ENCODE assay signal across 28 mouse cellular contexts in genomic region chr11:117363918-117364317, GRCm38 (mm10).
DNase-seq lines count a peak whose midpoint lies in the region; ATAC-seq and TF ChIP-seq lines count a peak whose summit lies in the region.
"Had no signal": no experiment of that assay in that cellular context is flagged by ENCODE, and none has a peak within 500 bp of the region (broad histone marks: within the 10 kb centered on the region; RNA-seq: fewer than 3 reads in every experiment).

No protein-coding gene starts in this region.

- TF ChIP-seq CTCF in intestine, postnatal 0 days (IDR thresholded peaks at IDR 0.05; ENCODE audit: low read depth) = no peak

- no peak overlapping the region for H3K4me3 ChIP-seq in intestine, embryonic 15.5 days (replicated peaks)
- no peak overlapping the region for H3K4me3 ChIP-seq in intestine, postnatal 0 days (ENCODE audit: low read depth, low read length)
- H3K4me3 ChIP-seq in intestine, embryonic 16.5 days (ENCODE audit: low read length) = no peak overlapping the region
- no peak overlapping the region for H3K4me3 ChIP-seq in limb, embryonic 12.5 days (replicated peaks)
- no peak overlapping the region for H3K4me3 ChIP-seq in liver, embryonic 15.5 days (replicated peaks)
- H3K4me3 ChIP-seq: erythroblast, embryonic 14.5 days; forebrain, embryonic 12.5 days; limb, embryonic 15.5 days; neural tube, embryonic 13.5 days had no signal

- no peaks in the 10 kb centered on the region for H3K9me3 ChIP-seq in intestine, embryonic 15.5 days
- no peaks in the 10 kb centered on the region for H3K9me3 ChIP-seq in intestine, postnatal 0 days (ENCODE audit: control insufficient read depth)
- no peaks in the 10 kb centered on the region for H3K9me3 ChIP-seq in intestine, embryonic 16.5 days (ENCODE audit: control insufficient read depth, low read length)
- no peaks in the 10 kb centered on the region; the same call in 1 of the 2 replicates for H3K9me3 ChIP-seq in limb, embryonic 12.5 days
- no peaks in the 10 kb centered on the region for H3K9me3 ChIP-seq in liver, embryonic 15.5 days (replicated peaks)
- H3K9me3 ChIP-seq: forebrain, embryonic 12.5 days; limb, embryonic 15.5 days; neural tube, embryonic 13.5 days had no signal

- no peaks in the 10 kb centered on the region for H3K4me1 ChIP-seq in intestine, embryonic 15.5 days (replicated peaks)
- H3K4me1 ChIP-seq in intestine, postnatal 0 days (replicated peaks; ENCODE audit: control insufficient read depth, insufficient read depth, low read length) = no peaks in the 10 kb centered on the region
- peaks cover 9% of the 10 kb centered on the region for H3K4me1 ChIP-seq in intestine, embryonic 16.5 days (ENCODE audit: control insufficient read depth, insufficient read depth, low read length)
- peaks cover 37% of the 10 kb centered on the region for H3K4me1 ChIP-seq in limb, embryonic 12.5 days (replicated peaks)
- 0 out of 2 replicates have a peak, but pooled peaks cover 7% of the 10 kb centered on the region for H3K4me1 ChIP-seq in liver, embryonic 15.5 days (replicated peaks)
- H3K4me1 ChIP-seq: forebrain, embryonic 12.5 days; neural tube, embryonic 13.5 days had no signal

- no peaks in the 10 kb centered on the region for H3K27me3 ChIP-seq in intestine, embryonic 15.5 days (replicated peaks)
- H3K27me3 ChIP-seq in intestine, postnatal 0 days (replicated peaks; ENCODE audit: control insufficient read depth, insufficient read depth, low read length) = no peaks in the 10 kb centered on the region
- no peaks in the 10 kb centered on the region for H3K27me3 ChIP-seq in intestine, embryonic 16.5 days (replicated peaks; ENCODE audit: control insufficient read depth, insufficient read depth, low read length)
- H3K27me3 ChIP-seq in limb, embryonic 12.5 days = no peaks in the 10 kb centered on the region
- H3K27me3 ChIP-seq in liver, embryonic 15.5 days = no peaks in the 10 kb centered on the region
- H3K27me3 ChIP-seq: forebrain, embryonic 12.5 days; limb, embryonic 15.5 days; neural tube, embryonic 13.5 days had no signal

- H3K36me3 ChIP-seq in intestine, embryonic 15.5 days = peaks cover 29% of the 10 kb centered on the region
- peaks cover 43% of the 10 kb centered on the region for H3K36me3 ChIP-seq in intestine, postnatal 0 days (ENCODE audit: control insufficient read depth, insufficient read depth)
- H3K36me3 ChIP-seq in intestine, embryonic 16.5 days (ENCODE audit: control insufficient read depth, insufficient read depth, low read length) = peaks cover 26% of the 10 kb centered on the region
- peaks cover 45% of the 10 kb centered on the region for H3K36me3 ChIP-seq in limb, embryonic 12.5 days
- peaks cover 38% of the 10 kb centered on the region for H3K36me3 ChIP-seq in liver, embryonic 15.5 days (replicated peaks)

- WGBS in intestine, embryonic 15.5 days = 60% methylated on average over 3 of the region's 3 CpGs
- WGBS in intestine, postnatal 0 days = 52% methylated on average over 3 of the region's 3 CpGs
- WGBS in intestine, embryonic 16.5 days = 55% methylated on average over 3 of the region's 3 CpGs
- 39% methylated on average over 3 of the region's 3 CpGs for WGBS in limb, embryonic 12.5 days
- 65% methylated on average over 3 of the region's 3 CpGs for WGBS in liver, embryonic 15.5 days (ENCODE audit: insufficient replicate concordance)

- no peak overlapping the region for H3K27ac ChIP-seq in intestine, embryonic 15.5 days
- no peak overlapping the region for H3K27ac ChIP-seq in intestine, postnatal 0 days (ENCODE audit: low read depth, low read length)
- no peak overlapping the region; the same call in 1 of the 2 replicates for H3K27ac ChIP-seq in intestine, embryonic 16.5 days (ENCODE audit: low read length)
- H3K27ac ChIP-seq in limb, embryonic 12.5 days = peak overlapping the region; percentile 76
- no peak overlapping the region for H3K27ac ChIP-seq in liver, embryonic 15.5 days (replicated peaks)
- H3K27ac ChIP-seq: forebrain, embryonic 12.5 days; hindbrain, embryonic 14.5 days; limb, embryonic 15.5 days; neural tube, embryonic 13.5 days had no signal

- no peak for DNase-seq in heart, postnatal 4 days
- DNase-seq in right cerebral cortex, postnatal 36 days (ENCODE audit: low spot score in 2 of 2) = no peak
- DNase-seq: adrenal gland, postnatal 25 days; cerebellum, adult 11-12 months; cerebellum, postnatal 14 days; gastrocnemius, postnatal 25 days; heart, adult 18-20 months; heart, postnatal 36 days; kidney, adult 8-10 months; kidney, postnatal 14 days; layer of hippocampus, adult 9-11 months; lung, postnatal 36 days; thymus, adult 2 months had no signal

- ATAC-seq in intestine, embryonic 15.5 days = 0 out of 2 replicates have a peak, but pooled peaks have one; percentile 44
- ATAC-seq in intestine, postnatal 0 days = no peak
- peak; percentile 45; the same call in 1 of the 2 replicates for ATAC-seq in intestine, embryonic 16.5 days
- ATAC-seq in limb, embryonic 12.5 days (ENCODE audit: insufficient number of reproducible peaks, insufficient read depth, low FRiP score, low TSS enrichment, low read depth) = no peak
- peak; percentile 49 for ATAC-seq in liver, embryonic 15.5 days (ENCODE audit: insufficient read depth)
- ATAC-seq: CD4-positive, CD25-positive, alpha-beta regulatory T cell, adult 4 months; inflammation-experienced regulatory T-cells, adult 6 months; midbrain, embryonic 16.5 days had no signal

- no peak overlapping the region for H3K4me2 ChIP-seq in intestine, embryonic 15.5 days (replicated peaks)
- no peak overlapping the region for H3K4me2 ChIP-seq in intestine, postnatal 0 days (replicated peaks; ENCODE audit: low read depth)
- H3K4me2 ChIP-seq in intestine, embryonic 16.5 days (ENCODE audit: low read depth, low read length) = no peak overlapping the region
- 0 out of 2 replicates have a peak overlapping the region, but pooled peaks have one; percentile 4 for H3K4me2 ChIP-seq in limb, embryonic 12.5 days
- no peak overlapping the region for H3K4me2 ChIP-seq in liver, embryonic 15.5 days
- H3K4me2 ChIP-seq: forebrain, embryonic 12.5 days; heart, embryonic 11.5 days; hindbrain, embryonic 14.5 days; limb, embryonic 15.5 days; midbrain, embryonic 11.5 days; neural tube, embryonic 13.5 days had no signal

- no peak overlapping the region for H3K9ac ChIP-seq in intestine, embryonic 15.5 days
- H3K9ac ChIP-seq in intestine, postnatal 0 days (ENCODE audit: low read depth, low read length) = no peak overlapping the region
- peak overlapping the region; percentile 36; the same call in 1 of the 2 replicates for H3K9ac ChIP-seq in intestine, embryonic 16.5 days (ENCODE audit: low read depth, low read length)
- peak overlapping the region; percentile 34; the same call in 1 of the 2 replicates for H3K9ac ChIP-seq in limb, embryonic 12.5 days (replicated peaks)
- H3K9ac ChIP-seq in liver, embryonic 15.5 days = no peak overlapping the region
- H3K9ac ChIP-seq: forebrain, embryonic 12.5 days; hindbrain, embryonic 14.5 days; limb, embryonic 15.5 days; neural tube, embryonic 13.5 days had no signal

Comparison
In these comparisons a context has a peak if more than half of its experiments do, and no peak if none do; other contexts are left out.
1. ATAC-seq: peak in intestine, embryonic 15.5 days (single experiment), intestine, embryonic 16.5 days (single experiment) and liver, embryonic 15.5 days (single experiment); none in intestine, postnatal 0 days (single experiment) and limb, embryonic 12.5 days (single experiment).
2. H3K9ac ChIP-seq: peak in intestine, embryonic 16.5 days (single experiment) and limb, embryonic 12.5 days (single experiment); none in intestine, embryonic 15.5 days (single experiment), intestine, postnatal 0 days (single experiment) and liver, embryonic 15.5 days (single experiment).